Mouse (Mus musculus) cerebellum, postnatal 14 days (tissue): Measurements from ENCODE around the gene Oip5.

Experiments used
- DNase-seq, 2 experiments: peaks; one replicate each; pipeline ENCODE4 v3.0.0; 2021; ENCODE audit warnings: mixed read lengths in 2 of 2

The Oip5 gene

GRCm38 (mm10) chr2:119583439-119583838, 34.8 kb downstream of the Oip5 start:
- DNase-seq, result no peak

- DNase-seq, result no peak
These were observed 36.7 kb downstream of the Oip5 start for GRCm38 (mm10) chr2:119581571-119581970.

GRCm38 (mm10) chr2:119572471-119572870, 45.8 kb downstream of the Oip5 start:
- no peak for DNase-seq

GRCm38 (mm10) chr2:119566182-119566855, 52.0 kb downstream of the Oip5 start:
- DNase-seq, result no peak

GRCm38 (mm10) chr2:119565284-119565683, 53.0 kb downstream of the Oip5 start:
- no peak for DNase-seq

- no peak for DNase-seq
These were observed 56.5 kb downstream of the Oip5 start for GRCm38 (mm10) chr2:119561794-119562193.
